Mouse (Mus musculus): Measurements from ENCODE around the gene Nup88. TPM values are rescaled to one million over a fixed set of nuclear protein-coding genes. Genes with fewer than 3 reads are reported as not detected.
"Not testable (repeated sequence)": the region's sequence is repeated elsewhere in the genome, so short reads cannot be mapped to it uniquely, and the experiment has no call there.

Nup88 gene
- polyA plus RNA-seq, 1 experiment from 2014 or later, result 193 TPM

DNA sequence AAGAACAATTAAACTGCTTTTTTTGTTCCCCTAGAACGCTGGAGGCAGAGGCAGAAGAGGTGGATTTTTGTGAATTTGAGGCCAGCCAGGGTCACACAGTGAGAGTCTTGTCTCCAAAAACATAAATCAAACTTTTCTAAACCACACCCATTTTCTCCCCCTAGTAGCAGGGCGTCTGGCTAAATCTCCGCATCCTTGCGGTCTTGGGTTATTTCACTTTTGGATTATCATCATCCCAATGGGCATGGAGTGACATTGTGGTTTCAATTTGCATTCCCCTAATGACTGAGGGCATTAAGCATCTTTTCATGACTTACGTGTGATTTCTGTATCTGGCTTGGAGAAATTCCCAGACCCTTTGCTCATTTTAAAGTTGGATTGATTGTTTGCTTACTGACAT, 38.3 kb downstream of the Nup88 start:
- no peaks in the 10 kb centered on the region for H3K9me3 ChIP-seq (replicated peaks; ENCODE audit: control insufficient read depth, low read length)
- no peaks in the 10 kb centered on the region for H3K4me1 ChIP-seq (ENCODE audit: control insufficient read depth, insufficient read depth, low read length)
- no peak overlapping the region for H3K4me2 ChIP-seq (ENCODE audit: low read depth, low read length)
- DNase-seq (ENCODE audit: low spot score) (no peak), ATAC-seq (replicated peaks; ENCODE audit: insufficient number of reproducible peaks, low FRiP score, low TSS enrichment, low read depth) (no peak)
- no peaks in the 10 kb centered on the region for H3K27me3 ChIP-seq (ENCODE audit: control insufficient read depth, insufficient read depth, low read length)
- no peak overlapping the region for H3K27ac ChIP-seq (replicated peaks; ENCODE audit: low read depth, low read length)
- peaks cover 3% of the 10 kb centered on the region; the same call in 1 of the 2 replicates for H3K36me3 ChIP-seq (replicated peaks; ENCODE audit: control insufficient read depth, insufficient read depth, low read depth, low read length)
- no peak overlapping the region for H3K9ac ChIP-seq (replicated peaks; ENCODE audit: low read length)
- H3K4me3 ChIP-seq (ENCODE audit: low read depth, low read length), result no peak overlapping the region
- WGBS, result 90% methylated on average over 5 of the region's 5 CpGs

DNA sequence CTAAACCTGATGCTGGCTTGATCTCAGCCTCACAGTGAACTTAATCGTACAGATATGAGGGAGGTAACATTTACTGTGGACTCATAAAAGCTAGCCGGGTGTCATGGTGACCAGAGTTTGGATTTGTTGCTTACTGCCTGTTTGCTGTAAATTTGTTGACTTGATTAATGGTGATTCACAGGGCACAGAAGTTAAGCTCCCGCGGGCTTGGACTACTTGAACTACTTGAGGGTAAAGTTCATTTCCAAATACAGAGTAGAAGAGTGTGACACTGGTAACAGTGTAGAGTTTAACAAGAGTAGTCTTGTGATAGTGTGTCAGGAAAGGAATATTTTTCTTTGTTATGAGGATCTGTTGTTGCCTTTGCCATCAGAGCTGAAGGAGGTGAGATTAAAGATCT, 50.2 kb downstream of the Nup88 start:
- H3K4me2 ChIP-seq (ENCODE audit: low read depth, low read length), result no peak overlapping the region
- H3K36me3 ChIP-seq (replicated peaks; ENCODE audit: control insufficient read depth, insufficient read depth, low read depth, low read length), result peaks cover 2% of the 10 kb centered on the region; the same call in 1 of the 2 replicates
- no peaks in the 10 kb centered on the region for H3K9me3 ChIP-seq (replicated peaks; ENCODE audit: control insufficient read depth, low read length)
- H3K27me3 ChIP-seq (ENCODE audit: control insufficient read depth, insufficient read depth, low read length), result no peaks in the 10 kb centered on the region
- H3K9ac ChIP-seq (replicated peaks; ENCODE audit: low read length), result no peak overlapping the region
- no peak for ATAC-seq (replicated peaks; ENCODE audit: insufficient number of reproducible peaks, low FRiP score, low TSS enrichment, low read depth)
- no peaks in the 10 kb centered on the region for H3K4me1 ChIP-seq (ENCODE audit: control insufficient read depth, insufficient read depth, low read length)
- H3K27ac ChIP-seq (replicated peaks; ENCODE audit: low read depth, low read length), result no peak overlapping the region
- 97% methylated on average over 4 of the region's 4 CpGs for WGBS
- DNase-seq (ENCODE audit: low spot score), result no peak
- no peak overlapping the region for H3K4me3 ChIP-seq (ENCODE audit: low read depth, low read length)

DNA sequence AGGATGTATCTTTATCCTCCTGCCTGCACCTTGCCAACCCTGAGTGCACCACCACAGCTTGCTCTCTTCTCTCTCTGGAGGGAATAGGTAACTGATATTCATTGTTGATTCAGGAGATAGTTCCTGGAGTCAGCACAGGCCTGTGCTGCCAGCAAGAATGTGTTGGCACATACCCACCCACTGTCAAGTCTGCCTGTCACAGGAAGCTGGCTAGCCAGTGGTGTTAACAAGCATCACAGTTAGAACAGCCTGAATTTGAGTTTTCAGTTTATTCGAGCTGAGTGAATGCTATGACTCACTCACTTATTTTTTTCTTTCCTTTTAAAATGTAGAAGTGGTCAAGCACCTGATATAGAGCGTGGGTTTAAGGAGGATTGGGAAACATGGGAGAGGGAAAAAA, 51.9 kb downstream of the Nup88 start:
- no peak overlapping the region for H3K4me3 ChIP-seq (ENCODE audit: low read depth, low read length)
- no peaks in the 10 kb centered on the region for H3K4me1 ChIP-seq (ENCODE audit: control insufficient read depth, insufficient read depth, low read length)
- no peaks in the 10 kb centered on the region for H3K9me3 ChIP-seq (replicated peaks; ENCODE audit: control insufficient read depth, low read length)
- no peak overlapping the region for H3K27ac ChIP-seq (replicated peaks; ENCODE audit: low read depth, low read length)
- 94% methylated on average over 2 of the region's 2 CpGs for WGBS
- no peak for DNase-seq (ENCODE audit: low spot score)
- H3K27me3 ChIP-seq (ENCODE audit: control insufficient read depth, insufficient read depth, low read length), result no peaks in the 10 kb centered on the region
- H3K4me2 ChIP-seq (ENCODE audit: low read depth, low read length), result no peak overlapping the region
- H3K36me3 ChIP-seq (replicated peaks; ENCODE audit: control insufficient read depth, insufficient read depth, low read depth, low read length), result peaks cover 2% of the 10 kb centered on the region; the same call in 1 of the 2 replicates
- no peak for ATAC-seq (replicated peaks; ENCODE audit: insufficient number of reproducible peaks, low FRiP score, low TSS enrichment, low read depth)
- no peak overlapping the region for H3K9ac ChIP-seq (replicated peaks; ENCODE audit: low read length)

DNA sequence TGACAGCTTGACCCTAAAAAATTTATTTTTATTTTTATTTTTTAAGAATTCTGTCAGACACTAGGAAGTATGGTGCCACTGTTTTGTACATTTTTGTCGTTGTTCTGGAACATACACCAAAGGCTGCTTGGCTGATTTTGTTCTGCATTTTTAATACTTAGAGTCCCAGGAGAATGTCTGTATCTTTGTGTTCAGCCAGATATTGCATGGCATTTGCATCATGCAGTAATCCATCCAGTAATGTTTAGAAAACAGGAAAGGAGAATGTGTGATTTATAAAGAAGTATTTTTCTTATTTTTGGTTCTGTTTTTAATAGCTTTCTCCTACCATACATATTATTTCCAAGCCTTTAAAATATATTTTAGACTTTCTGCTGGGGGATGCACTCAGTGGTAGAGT, 57.9 kb downstream of the Nup88 start:
- Histone ChIP-seq H3K27me3 (ENCODE audit: control insufficient read depth, insufficient read depth, low read length) (no peaks in the 10 kb centered on the region), H3K4me3 (ENCODE audit: low read depth, low read length) (no peak overlapping the region), H3K4me2 (ENCODE audit: low read depth, low read length) (no peak overlapping the region), H3K9ac (replicated peaks; ENCODE audit: low read length) (no peak overlapping the region), H3K9me3 (replicated peaks; ENCODE audit: control insufficient read depth, low read length) (no peaks in the 10 kb centered on the region; the same call in 1 of the 2 replicates), H3K4me1 (ENCODE audit: control insufficient read depth, insufficient read depth, low read length) (no peaks in the 10 kb centered on the region), H3K36me3 (replicated peaks; ENCODE audit: control insufficient read depth, insufficient read depth, low read depth, low read length) (peaks cover 4% of the 10 kb centered on the region), H3K27ac (replicated peaks; ENCODE audit: low read depth, low read length) (no peak overlapping the region)
- 92% methylated on average over 1 of the region's 1 CpGs for WGBS
- no peak for DNase-seq (ENCODE audit: low spot score)
- no peak for ATAC-seq (replicated peaks; ENCODE audit: insufficient number of reproducible peaks, low FRiP score, low TSS enrichment, low read depth)

DNA sequence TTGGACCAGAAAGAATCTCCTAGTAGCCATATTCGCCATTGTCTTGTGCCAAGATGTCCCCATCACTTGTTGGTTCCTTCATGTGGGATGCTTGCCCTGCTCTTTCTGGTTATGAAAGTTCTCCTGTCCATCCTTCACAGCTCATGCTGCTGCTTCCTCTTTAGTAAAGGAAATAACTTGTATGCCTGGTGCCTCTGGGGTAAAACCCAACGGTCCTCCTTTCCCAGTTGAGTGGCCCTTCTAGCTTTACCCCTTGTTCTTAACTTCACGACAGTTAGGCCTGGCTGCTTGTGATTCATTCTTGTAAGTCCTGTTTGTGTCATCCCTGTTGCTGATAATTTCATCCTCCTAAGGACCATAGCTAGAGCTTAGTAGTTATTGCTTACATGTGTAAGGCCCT, 58.5 kb downstream of the Nup88 start:
- Histone ChIP-seq H3K27ac (replicated peaks; ENCODE audit: low read depth, low read length) (no peak overlapping the region), H3K9ac (replicated peaks; ENCODE audit: low read length) (no peak overlapping the region), H3K4me2 (ENCODE audit: low read depth, low read length) (no peak overlapping the region), H3K36me3 (replicated peaks; ENCODE audit: control insufficient read depth, insufficient read depth, low read depth, low read length) (peaks cover 4% of the 10 kb centered on the region), H3K27me3 (ENCODE audit: control insufficient read depth, insufficient read depth, low read length) (no peaks in the 10 kb centered on the region), H3K4me1 (ENCODE audit: control insufficient read depth, insufficient read depth, low read length) (no peaks in the 10 kb centered on the region), H3K9me3 (replicated peaks; ENCODE audit: control insufficient read depth, low read length) (no peaks in the 10 kb centered on the region; the same call in 1 of the 2 replicates), H3K4me3 (ENCODE audit: low read depth, low read length) (no peak overlapping the region)
- DNase-seq (ENCODE audit: low spot score), result no peak
- ATAC-seq (replicated peaks; ENCODE audit: insufficient number of reproducible peaks, low FRiP score, low TSS enrichment, low read depth), result no peak
- WGBS, result 88% methylated on average over 3 of the region's 3 CpGs

DNA sequence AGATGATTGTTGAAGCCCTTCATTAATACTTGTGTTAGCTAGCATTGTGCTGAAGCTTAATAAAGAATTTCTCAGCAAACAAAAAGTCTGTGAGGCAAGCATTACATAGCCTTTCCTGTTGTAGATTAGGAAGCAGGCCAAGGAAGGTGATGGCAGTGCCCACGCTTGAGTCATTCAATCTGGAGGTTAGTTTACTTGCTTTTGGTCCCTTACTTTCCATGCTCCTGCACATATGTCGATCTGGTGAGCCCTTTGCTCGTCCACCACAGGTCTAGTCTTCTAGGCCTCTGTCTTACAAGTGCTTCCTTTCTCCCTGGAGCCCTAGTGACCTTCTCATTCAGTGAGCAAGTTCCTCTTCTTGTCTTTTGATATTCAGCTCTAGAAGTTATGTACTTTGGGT, 63.1 kb downstream of the Nup88 start:
- no peak overlapping the region for H3K4me2 ChIP-seq (ENCODE audit: low read depth, low read length)
- no peaks in the 10 kb centered on the region; the same call in 1 of the 2 replicates for H3K9me3 ChIP-seq (replicated peaks; ENCODE audit: control insufficient read depth, low read length)
- no peak for DNase-seq (ENCODE audit: low spot score)
- H3K27me3 ChIP-seq (ENCODE audit: control insufficient read depth, insufficient read depth, low read length), result no peaks in the 10 kb centered on the region
- H3K4me1 ChIP-seq (ENCODE audit: control insufficient read depth, insufficient read depth, low read length), result no peaks in the 10 kb centered on the region
- no peak for ATAC-seq (replicated peaks; ENCODE audit: insufficient number of reproducible peaks, low FRiP score, low TSS enrichment, low read depth)
- H3K9ac ChIP-seq (replicated peaks; ENCODE audit: low read length), result no peak overlapping the region
- 94% methylated on average over 3 of the region's 3 CpGs for WGBS
- H3K4me3 ChIP-seq (ENCODE audit: low read depth, low read length), result no peak overlapping the region
- H3K27ac ChIP-seq (replicated peaks; ENCODE audit: low read depth, low read length), result no peak overlapping the region
- H3K36me3 ChIP-seq (replicated peaks; ENCODE audit: control insufficient read depth, insufficient read depth, low read depth, low read length), result peaks cover 4% of the 10 kb centered on the region

DNA sequence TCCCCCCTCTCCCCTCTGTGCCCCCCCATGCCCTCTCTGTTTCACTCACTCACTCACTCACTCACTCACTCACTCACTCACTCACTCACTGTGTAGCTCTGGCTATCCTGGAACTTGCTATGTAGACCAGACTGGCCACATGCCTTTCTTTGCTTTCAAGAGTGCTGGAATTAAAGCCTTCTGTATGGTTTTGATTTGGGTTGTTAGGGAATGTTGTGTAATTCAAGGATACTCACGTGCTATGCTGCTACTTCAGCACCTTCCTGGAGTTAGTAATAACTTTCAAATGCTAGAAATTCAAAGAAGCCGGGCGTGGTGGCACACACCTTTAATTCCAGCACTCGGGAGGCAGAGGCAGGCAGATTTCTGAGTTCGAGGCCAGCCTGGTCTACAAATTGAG, 71.6 kb downstream of the Nup88 start:
- not testable (repeated sequence) for H3K4me3 ChIP-seq (ENCODE audit: low read depth, low read length); H3K36me3 ChIP-seq (replicated peaks; ENCODE audit: control insufficient read depth, insufficient read depth, low read depth, low read length); H3K27me3 ChIP-seq (ENCODE audit: control insufficient read depth, insufficient read depth, low read length); DNase-seq (ENCODE audit: low spot score); H3K9ac ChIP-seq (replicated peaks; ENCODE audit: low read length); ATAC-seq (replicated peaks; ENCODE audit: insufficient number of reproducible peaks, low FRiP score, low TSS enrichment, low read depth); H3K4me2 ChIP-seq (ENCODE audit: low read depth, low read length); H3K4me1 ChIP-seq (ENCODE audit: control insufficient read depth, insufficient read depth, low read length); H3K27ac ChIP-seq (replicated peaks; ENCODE audit: low read depth, low read length); H3K9me3 ChIP-seq (replicated peaks; ENCODE audit: control insufficient read depth, low read length)
- 89% methylated on average over 5 of the region's 5 CpGs for WGBS

DNA sequence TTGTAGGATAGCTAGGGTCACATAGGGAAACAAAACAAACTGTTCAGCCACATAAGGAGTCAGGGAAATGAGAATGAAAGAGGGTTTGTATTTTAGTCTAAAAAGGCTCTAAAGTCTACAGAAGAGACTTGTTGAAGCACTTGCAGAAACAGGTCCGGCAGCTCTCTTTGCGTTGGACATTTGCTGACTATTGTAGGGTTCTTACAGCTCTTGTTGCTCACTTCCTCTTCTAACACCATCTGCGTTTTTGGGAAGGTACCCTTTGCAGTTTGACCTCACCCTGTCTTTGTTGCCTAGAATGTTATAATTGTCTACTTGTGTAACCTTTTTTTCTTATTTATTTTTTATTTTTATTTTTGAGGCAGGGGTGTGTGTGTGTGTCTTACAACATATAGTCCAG, 72.1 kb downstream of the Nup88 start:
- no peak overlapping the region for H3K4me3 ChIP-seq (ENCODE audit: low read depth, low read length)
- WGBS, result 92% methylated on average over 3 of the region's 3 CpGs
- H3K9ac ChIP-seq (replicated peaks; ENCODE audit: low read length), result no peak overlapping the region
- ATAC-seq (replicated peaks; ENCODE audit: insufficient number of reproducible peaks, low FRiP score, low TSS enrichment, low read depth) (no peak), DNase-seq (ENCODE audit: low spot score) (no peak)
- no peak overlapping the region for H3K27ac ChIP-seq (replicated peaks; ENCODE audit: low read depth, low read length)
- H3K4me2 ChIP-seq (ENCODE audit: low read depth, low read length), result no peak overlapping the region
- H3K4me1 ChIP-seq (ENCODE audit: control insufficient read depth, insufficient read depth, low read length), result no peaks in the 10 kb centered on the region
- no peaks in the 10 kb centered on the region for H3K9me3 ChIP-seq (replicated peaks; ENCODE audit: control insufficient read depth, low read length)
- no peaks in the 10 kb centered on the region for H3K27me3 ChIP-seq (ENCODE audit: control insufficient read depth, insufficient read depth, low read length)
- H3K36me3 ChIP-seq (replicated peaks; ENCODE audit: control insufficient read depth, insufficient read depth, low read depth, low read length), result peaks cover 5% of the 10 kb centered on the region; the same call in 1 of the 2 replicates

All from embryonic facial prominence, embryonic 11.5 days (tissue).